15 mouse cellular contexts compared by ENCODE assay signal in genomic region chr3:87560156-87560555, GRCm38 (mm10). TPM values are rescaled to one million over a fixed set of nuclear protein-coding genes. Genes with fewer than 3 reads are reported as not detected.
DNase-seq lines count a peak whose midpoint lies in the region; ATAC-seq and TF ChIP-seq lines count a peak whose summit lies in the region.
"Had no signal": no experiment of that assay in that cellular context is flagged by ENCODE, and none has a peak within 500 bp of the region (broad histone marks: within the 10 kb centered on the region; RNA-seq: fewer than 3 reads in every experiment).

No protein-coding gene starts in this region.

- ATAC-seq in heart, postnatal 0 days (ENCODE audit: insufficient read depth, low read depth) = no peak
- no peak for ATAC-seq in lung, postnatal 0 days
- ATAC-seq: intestine, embryonic 16.5 days had no signal

- no peak overlapping the region for H3K4me2 ChIP-seq in heart, postnatal 0 days (ENCODE audit: low read depth, low read length)
- H3K4me2 ChIP-seq in lung, postnatal 0 days (replicated peaks; ENCODE audit: low read depth, low read length) = no peak overlapping the region
- H3K4me2 ChIP-seq: embryonic facial prominence, embryonic 15.5 days; heart, embryonic 13.5 days had no signal

- no peak overlapping the region for H3K9ac ChIP-seq in heart, postnatal 0 days (replicated peaks; ENCODE audit: low read depth, low read length)
- H3K9ac ChIP-seq in lung, postnatal 0 days (replicated peaks; ENCODE audit: low read depth) = no peak overlapping the region
- H3K9ac ChIP-seq: embryonic facial prominence, embryonic 15.5 days; heart, embryonic 13.5 days had no signal

- WGBS in heart, postnatal 0 days = 51% methylated on average over 3 of the region's 3 CpGs
- 78% methylated on average over 3 of the region's 3 CpGs for WGBS in heart, embryonic 10.5 days
- 41% methylated on average over 3 of the region's 3 CpGs for WGBS in lung, postnatal 0 days

- H3K36me3 ChIP-seq in heart, postnatal 0 days (replicated peaks; ENCODE audit: control insufficient read depth, insufficient read depth, low read length) = no peaks in the 10 kb centered on the region
- H3K36me3 ChIP-seq in heart, embryonic 10.5 days = no peaks in the 10 kb centered on the region
- H3K36me3 ChIP-seq in lung, postnatal 0 days (ENCODE audit: insufficient read depth, low read length) = no peaks in the 10 kb centered on the region
- H3K36me3 ChIP-seq: embryonic facial prominence, embryonic 15.5 days; G1E; heart, embryonic 13.5 days had no signal

- DNase-seq in heart, postnatal 0 days (ENCODE audit: low spot score) = no peak
- no peak for DNase-seq in heart, embryonic 10.5 days (ENCODE audit: low spot score)
- no peak for DNase-seq in lung, postnatal 0 days (ENCODE audit: low spot score)
- no peak for DNase-seq in lung, adult 18-20 months
- DNase-seq in A20 (ENCODE audit: low read depth, low spot score) = peak; percentile 15
- peak; percentile 13 for DNase-seq in Muller cell, postnatal 12 days (ENCODE audit: inconsistent ontology term)
- no peak for DNase-seq in embryo, embryonic 10 days (ENCODE audit: low spot score)
- no peak for DNase-seq in left cerebral cortex, postnatal 10 days (ENCODE audit: extremely low spot score in 1 of 2, low spot score in 2 of 2)
- DNase-seq: adrenal gland, postnatal 25 days; cerebellum, adult 18-20 months had no signal

- intact Hi-C loops in left cerebral cortex, postnatal 10 days (cut with DNase I) = loop anchor here (5.0 to 10.0 kb wide), 4 partner anchors 33 to 528 kb away; partner anchors contain the start of gene Etv3

- no peak overlapping the region for H3K27ac ChIP-seq in heart, postnatal 0 days (ENCODE audit: low read depth)
- H3K27ac ChIP-seq in heart, embryonic 10.5 days = no peak overlapping the region
- no peak overlapping the region for H3K27ac ChIP-seq in lung, postnatal 0 days (ENCODE audit: low read length)
- H3K27ac ChIP-seq: embryonic facial prominence, embryonic 15.5 days; heart, embryonic 13.5 days; macrophage had no signal

- TF ChIP-seq CTCF in heart, postnatal 0 days (IDR thresholded peaks at IDR 0.05; ENCODE audit: low read depth) = peak; percentile 32; the same call in 1 of the 2 replicates
- TF ChIP-seq CTCF in lung, postnatal 0 days (IDR thresholded peaks at IDR 0.05) = peak; percentile 39

- H3K4me1 ChIP-seq in heart, postnatal 0 days (ENCODE audit: control insufficient read depth, insufficient read depth) = 0 out of 2 replicates have a peak, but pooled peaks cover 4% of the 10 kb centered on the region
- H3K4me1 ChIP-seq in heart, embryonic 10.5 days = peaks cover 28% of the 10 kb centered on the region
- H3K4me1 ChIP-seq in lung, postnatal 0 days (ENCODE audit: insufficient read depth, low read depth, low read length) = no peaks in the 10 kb centered on the region
- H3K4me1 ChIP-seq: embryonic facial prominence, embryonic 15.5 days had no signal

- no peak overlapping the region for H3K4me3 ChIP-seq in heart, postnatal 0 days (ENCODE audit: low read depth, low read length)
- no peak overlapping the region for H3K4me3 ChIP-seq in heart, embryonic 10.5 days
- H3K4me3 ChIP-seq in lung, postnatal 0 days (ENCODE audit: low read depth, low read length) = no peak overlapping the region
- H3K4me3 ChIP-seq: embryonic facial prominence, embryonic 15.5 days; heart, embryonic 13.5 days had no signal

- H3K9me3 ChIP-seq in heart, postnatal 0 days (replicated peaks; ENCODE audit: control insufficient read depth, low read length) = no peaks in the 10 kb centered on the region
- H3K9me3 ChIP-seq in heart, embryonic 10.5 days = no peaks in the 10 kb centered on the region
- no peaks in the 10 kb centered on the region for H3K9me3 ChIP-seq in lung, postnatal 0 days (ENCODE audit: low read length)
- H3K9me3 ChIP-seq: embryonic facial prominence, embryonic 15.5 days; G1E had no signal

- no peaks in the 10 kb centered on the region for H3K27me3 ChIP-seq in heart, postnatal 0 days (ENCODE audit: control insufficient read depth, insufficient read depth, low read length)
- H3K27me3 ChIP-seq in heart, embryonic 10.5 days (ENCODE audit: insufficient read depth, poor library complexity, severe bottlenecking) = peaks cover 15% of the 10 kb centered on the region
- no peaks in the 10 kb centered on the region for H3K27me3 ChIP-seq in lung, postnatal 0 days (replicated peaks; ENCODE audit: insufficient read depth, low read length)
- H3K27me3 ChIP-seq: embryonic facial prominence, embryonic 15.5 days had no signal

- TF ChIP-seq EP300 in heart, postnatal 0 days (IDR thresholded peaks at IDR 0.05; ENCODE audit: low read depth) = no peak
- TF ChIP-seq EP300 in lung, postnatal 0 days (IDR thresholded peaks at IDR 0.05) = no peak

RNA-seq across cellular contexts. Expression of gene Etv3, which starts 34.9 kb away (rescaled TPM):
- 14.2 and 15.3 TPM in 2 replicates for total RNA-seq in heart, postnatal 0 days (2014; rRNA removed; ENCODE audit: low replicate concordance)
- polyA plus RNA-seq in heart, postnatal 0 days (2015; fragmentation: Nextera tagmentation; extraction: Ambion mirVana) = 7.8 and 8.1 TPM in 2 replicates
- polyA plus RNA-seq in heart, embryonic 10.5 days (2016; fragmentation: Nextera tagmentation; extraction: Ambion mirVana) = 11.7 and 13.1 TPM in 2 replicates
- polyA plus RNA-seq in lung, postnatal 0 days (2015; fragmentation: Nextera tagmentation; extraction: Ambion mirVana) = 13.8 and 15.6 TPM in 2 replicates
- total RNA-seq in left cerebral cortex, postnatal 10 days (2021) = 10 to 100 TPM; 14.7 to 15.7 TPM

RNA-seq across cellular contexts. Expression of gene Arhgef11, which starts 57.2 kb away (rescaled TPM):
- total RNA-seq in heart, postnatal 0 days (2014; rRNA removed; ENCODE audit: low replicate concordance) = 18.6 and 29.9 TPM in 2 replicates
- polyA plus RNA-seq in heart, postnatal 0 days (2015; fragmentation: Nextera tagmentation; extraction: Ambion mirVana) = 4.5 and 5.3 TPM in 2 replicates
- polyA plus RNA-seq in heart, embryonic 10.5 days (2016; fragmentation: Nextera tagmentation; extraction: Ambion mirVana) = 11.5 and 11.7 TPM in 2 replicates
- polyA plus RNA-seq in lung, postnatal 0 days (2015; fragmentation: Nextera tagmentation; extraction: Ambion mirVana) = 9.8 and 10.7 TPM in 2 replicates
- 10 to 100 TPM; 45.7 to 49.6 TPM for total RNA-seq in left cerebral cortex, postnatal 10 days (2021)

Comparison
In these comparisons a context has a peak if more than half of its experiments do, and no peak if none do; other contexts are left out.
1. DNase-seq: peak in A20 (single experiment) and Muller cell, postnatal 12 days (single experiment); none in heart, postnatal 0 days (single experiment), heart, embryonic 10.5 days (single experiment), lung, postnatal 0 days (single experiment), lung, adult 18-20 months (0 of 2), embryo, embryonic 10 days (single experiment) and left cerebral cortex, postnatal 10 days (0 of 2).